Mouse (Mus musculus) kidney, postnatal 0 days (tissue): Measurements from ENCODE around the gene Gosr2. TPM values are rescaled to one million over a fixed set of nuclear protein-coding genes. Genes with fewer than 3 reads are reported as not detected.
"Not testable (repeated sequence)": the region's sequence is repeated elsewhere in the genome, so short reads cannot be mapped to it uniquely, and the experiment has no call there.

Experiments used
- ATAC-seq: fragments of 200-750 bp; cut with Nextera tagmentation; replicated peaks from 2 replicates; pipeline ENCODE4 v1.8.0; 2017; ENCODE audit warnings: low read depth, moderate number of reproducible peaks, moderate TSS enrichment, moderate library complexity; ENCODE audit not compliant: low FRiP score
- DNase-seq: peaks from one replicate; pipeline ENCODE4 v3.0.0-alpha.2; 2016; ENCODE audit warnings: low spot score
- H3K27ac ChIP-seq: fragments of 300-500 bp; sonication (generic); 2 replicates; pipeline ENCODE4 v1.5.1; 2014; ENCODE audit warnings: mild to moderate bottlenecking
- H3K27me3 ChIP-seq: fragments of 300-500 bp; sonication (generic); 2 replicates; pipeline ENCODE4 v1.6.1; 2014; ENCODE audit warnings: low read length, mixed read lengths; ENCODE audit not compliant: insufficient read depth
- H3K36me3 ChIP-seq: fragments of 300-500 bp; sonication (generic); 2 replicates; pipeline ENCODE4 v1.6.1; 2014; ENCODE audit warnings: low read length, mixed read lengths; ENCODE audit not compliant: insufficient read depth
- H3K4me1 ChIP-seq: fragments of 300-500 bp; sonication (generic); replicated peaks from 2 replicates; pipeline ENCODE4 v1.6.1; 2014; ENCODE audit warnings: antibody characterized with exemption, low read length, mixed read lengths; ENCODE audit not compliant: insufficient read depth
- H3K4me2 ChIP-seq: fragments of 300-500 bp; sonication (generic); 2 replicates; pipeline ENCODE4 v1.6.1; 2014; ENCODE audit warnings: mild to moderate bottlenecking, low read length, moderate library complexity, mixed read lengths
- H3K4me3 ChIP-seq: fragments of 300-500 bp; sonication (generic); replicated peaks from 2 replicates; pipeline ENCODE4 v1.5.1; 2014; ENCODE audit warnings: low read depth, low read length
- H3K9ac ChIP-seq: fragments of 300-500 bp; sonication (generic); 2 replicates; pipeline ENCODE4 v1.6.1; 2014; ENCODE audit warnings: low read depth, low read length
- H3K9me3 ChIP-seq: fragments of 300-500 bp; sonication (generic); replicated peaks from 2 replicates; pipeline ENCODE4 v1.6.1; 2016; ENCODE audit warnings: low read length, inconsistent platforms, mixed read lengths
- CTCF ChIP-seq: IDR thresholded peaks from 2 replicates; pipeline ENCODE4 v1.5.1; 2016; ENCODE audit warnings: antibody characterized with exemption, low read depth, mild to moderate bottlenecking, moderate library complexity
- WGBS: fragments of 180-500 bp; shearing (Covaris S2); extraction: QIAGEN DNeasy Blood & Tissue Kit; methylation state at CpG from one replicate; pipeline ENCODE4 v1.1.7; 2014; 5-methylcytosine and 5-hydroxymethylcytosine counted together
- polyA plus RNA-seq: library from polyadenylated mRNA; unstranded; fragments of >200 nt; fragmentation: Nextera tagmentation; extraction: Ambion mirVana; gene quantifications from 2 replicates; pipeline ENCODE4 v1.2.1, GENCODE M21; 2015

The Gosr2 gene
- polyA plus RNA-seq, 1 experiment from 2014 or later = 87.0 TPM

DNA sequence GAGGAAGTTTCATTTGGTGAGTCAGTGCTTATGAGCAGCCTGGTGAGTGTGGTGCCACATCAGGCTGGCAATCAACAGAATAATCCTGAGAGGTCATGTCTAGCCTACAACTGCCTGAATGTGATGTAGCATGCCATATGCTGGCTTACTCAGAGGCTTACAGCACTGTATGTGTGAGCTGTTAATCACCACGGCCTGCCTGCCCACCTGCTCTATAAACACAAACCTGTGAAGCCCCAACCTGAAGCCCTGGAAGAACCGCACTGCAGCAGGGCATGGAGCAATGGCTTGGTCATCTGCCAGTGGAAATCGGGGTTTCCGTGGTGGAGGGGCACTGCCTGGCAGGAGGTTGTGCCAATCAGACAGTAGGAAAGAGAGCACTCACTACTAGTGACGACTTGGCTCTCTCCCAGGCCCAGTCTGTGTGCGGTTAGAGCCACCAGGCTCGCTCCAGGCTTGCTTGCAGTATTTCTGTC lies 12.4 kb downstream of the Gosr2 start:
- H3K4me3 ChIP-seq = no peak overlapping the region
- peaks cover 4% of the 10 kb centered on the region; the same call in 1 of the 2 replicates for H3K4me1 ChIP-seq
- DNase-seq = no peak
- TF ChIP-seq CTCF = no peak
- no peak overlapping the region for H3K27ac ChIP-seq
- no peaks in the 10 kb centered on the region for H3K27me3 ChIP-seq
- H3K9ac ChIP-seq = no peak overlapping the region
- H3K4me2 ChIP-seq = no peak overlapping the region
- peaks cover 64% of the 10 kb centered on the region for H3K36me3 ChIP-seq
- no peak for ATAC-seq
- WGBS = 83% methylated on average over 7 of the region's 7 CpGs
- no peaks in the 10 kb centered on the region for H3K9me3 ChIP-seq

DNA sequence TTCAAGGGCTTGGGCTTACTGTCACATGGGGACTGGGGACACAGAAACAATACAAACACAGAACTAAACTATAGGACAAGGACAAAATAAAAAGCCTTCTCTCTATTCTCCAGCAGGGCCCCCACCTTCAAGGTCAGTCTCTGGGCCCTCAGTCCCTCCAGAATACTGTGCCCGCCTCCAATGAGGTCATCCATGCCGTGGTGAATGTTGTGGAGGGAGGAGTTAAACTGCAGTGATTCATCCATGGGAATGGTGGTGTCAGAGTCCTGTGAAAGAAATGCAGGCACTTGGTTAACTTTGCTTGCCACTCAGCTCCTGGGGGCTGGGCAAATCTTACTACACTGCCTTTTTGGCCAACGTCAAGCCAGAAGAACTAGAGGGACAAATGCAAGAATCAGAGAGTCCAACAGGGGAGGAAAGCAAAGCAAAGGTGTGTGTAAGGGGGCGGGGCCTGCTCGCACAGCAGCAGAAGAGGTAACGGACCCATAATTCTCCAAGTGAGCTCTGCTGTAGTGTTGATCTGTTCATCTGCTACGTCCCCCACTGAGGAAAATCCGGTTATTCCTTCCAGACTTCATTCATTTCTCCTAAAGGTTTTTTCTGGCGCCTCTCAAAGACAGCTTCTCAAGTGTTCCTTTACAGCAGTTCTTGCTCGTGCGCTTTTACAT lies 13.9 kb downstream of the Gosr2 start:
- Histone ChIP-seq H3K36me3 (peaks cover 73% of the 10 kb centered on the region), H3K9me3 (no peaks in the 10 kb centered on the region), H3K9ac (no peak overlapping the region), H3K4me1 (no peaks in the 10 kb centered on the region), H3K4me2 (no peak overlapping the region), H3K4me3 (no peak overlapping the region), H3K27ac (no peak overlapping the region), H3K27me3 (no peaks in the 10 kb centered on the region)
- DNase-seq = no peak
- ATAC-seq = no peak; the same call in 1 of the 2 replicates
- no peak for TF ChIP-seq CTCF
- WGBS = 82% methylated on average over 11 of the region's 11 CpGs

DNA sequence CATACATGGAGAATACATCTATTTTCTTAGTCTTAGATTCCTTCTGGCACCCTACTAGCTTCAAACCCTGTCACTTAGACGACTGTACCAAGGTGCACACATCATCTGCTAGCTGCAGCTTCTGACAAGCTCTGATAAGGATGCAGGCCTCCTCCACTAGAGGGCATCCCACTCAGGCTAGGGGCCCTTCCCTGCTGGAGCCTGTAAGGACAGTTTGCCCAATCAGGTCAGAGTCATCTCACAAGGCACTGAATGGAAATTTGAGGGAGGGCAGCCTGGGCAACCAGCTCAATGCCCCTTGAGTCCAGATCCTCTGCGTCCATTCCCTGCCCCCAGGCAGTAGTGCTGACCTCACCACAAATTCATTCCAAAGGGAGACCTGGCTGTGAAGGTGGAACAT lies 20.7 kb downstream of the Gosr2 start:
- not testable (repeated sequence) for H3K4me2 ChIP-seq, ATAC-seq, H3K4me1 ChIP-seq, H3K27ac ChIP-seq, H3K9me3 ChIP-seq, H3K27me3 ChIP-seq, H3K4me3 ChIP-seq, H3K9ac ChIP-seq
- peak; percentile 37 for DNase-seq
- peaks cover 32% of the 10 kb centered on the region for H3K36me3 ChIP-seq
- 32% methylated on average over 2 of the region's 2 CpGs for WGBS
- peak; percentile 65 for TF ChIP-seq CTCF

DNA sequence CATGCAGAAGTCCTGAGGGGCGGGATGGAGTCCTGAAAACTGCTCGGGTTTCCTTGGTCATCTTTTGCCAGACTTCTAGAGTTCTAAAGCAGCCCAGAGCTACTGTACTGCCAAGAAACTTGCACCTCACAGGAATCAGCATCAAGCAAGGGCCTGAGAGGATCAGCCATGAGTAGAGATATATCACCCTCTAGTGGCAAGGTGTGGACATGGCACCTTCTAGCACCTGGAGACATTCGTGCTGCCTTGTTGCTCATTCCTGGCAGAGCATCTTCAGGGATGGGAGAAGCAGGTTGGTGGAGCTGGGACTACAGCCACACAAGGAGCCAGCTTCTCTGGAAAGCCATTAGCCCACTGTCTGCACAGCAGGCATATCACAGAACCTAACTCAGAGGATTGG lies 22.1 kb downstream of the Gosr2 start:
- 46% methylated on average over 3 of the region's 3 CpGs for WGBS
- no peak overlapping the region for H3K27ac ChIP-seq
- no peak overlapping the region for H3K4me2 ChIP-seq
- TF ChIP-seq CTCF = peak; percentile 88
- ATAC-seq (no peak), DNase-seq (peak; percentile 75)
- H3K9ac ChIP-seq = no peak overlapping the region
- H3K27me3 ChIP-seq = no peaks in the 10 kb centered on the region
- peaks cover 22% of the 10 kb centered on the region for H3K36me3 ChIP-seq
- no peak overlapping the region for H3K4me3 ChIP-seq
- H3K9me3 ChIP-seq = no peaks in the 10 kb centered on the region
- no peaks in the 10 kb centered on the region for H3K4me1 ChIP-seq

DNA sequence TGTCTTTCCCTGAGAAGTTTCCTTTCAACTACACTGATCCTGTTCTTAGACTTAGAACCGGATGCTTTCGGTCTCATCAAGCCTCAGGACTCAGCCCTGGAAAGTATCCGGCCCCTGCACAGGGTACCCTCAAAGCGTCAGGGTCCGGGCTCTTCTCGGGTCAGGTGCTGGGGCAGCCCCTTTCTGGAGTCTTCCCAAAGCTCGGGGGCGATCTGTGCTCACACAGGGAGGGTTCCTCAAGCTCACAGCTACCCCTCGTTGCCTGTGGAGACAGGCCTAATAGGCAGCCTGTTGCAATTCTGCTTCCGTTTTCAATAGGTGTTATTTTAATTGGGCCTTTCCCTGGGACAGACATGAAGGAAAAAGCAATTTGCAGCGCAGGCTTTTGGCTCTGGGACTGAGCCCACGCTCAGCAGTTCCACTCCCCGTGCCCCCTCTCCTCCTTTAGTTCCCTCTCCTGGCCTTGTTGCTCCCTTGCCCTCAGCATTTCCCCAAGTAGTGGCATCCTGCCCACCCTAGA lies 30.7 kb downstream of the Gosr2 start:
- ATAC-seq (no peak), DNase-seq (no peak)
- no peaks in the 10 kb centered on the region for H3K36me3 ChIP-seq
- no peaks in the 10 kb centered on the region for H3K4me1 ChIP-seq
- no peak overlapping the region for H3K4me2 ChIP-seq
- no peak for TF ChIP-seq CTCF
- no peaks in the 10 kb centered on the region for H3K9me3 ChIP-seq
- no peak overlapping the region for H3K4me3 ChIP-seq
- no peak overlapping the region for H3K9ac ChIP-seq
- no peak overlapping the region for H3K27ac ChIP-seq
- no peaks in the 10 kb centered on the region for H3K27me3 ChIP-seq
- WGBS = 51% methylated on average over 13 of the region's 13 CpGs

DNA sequence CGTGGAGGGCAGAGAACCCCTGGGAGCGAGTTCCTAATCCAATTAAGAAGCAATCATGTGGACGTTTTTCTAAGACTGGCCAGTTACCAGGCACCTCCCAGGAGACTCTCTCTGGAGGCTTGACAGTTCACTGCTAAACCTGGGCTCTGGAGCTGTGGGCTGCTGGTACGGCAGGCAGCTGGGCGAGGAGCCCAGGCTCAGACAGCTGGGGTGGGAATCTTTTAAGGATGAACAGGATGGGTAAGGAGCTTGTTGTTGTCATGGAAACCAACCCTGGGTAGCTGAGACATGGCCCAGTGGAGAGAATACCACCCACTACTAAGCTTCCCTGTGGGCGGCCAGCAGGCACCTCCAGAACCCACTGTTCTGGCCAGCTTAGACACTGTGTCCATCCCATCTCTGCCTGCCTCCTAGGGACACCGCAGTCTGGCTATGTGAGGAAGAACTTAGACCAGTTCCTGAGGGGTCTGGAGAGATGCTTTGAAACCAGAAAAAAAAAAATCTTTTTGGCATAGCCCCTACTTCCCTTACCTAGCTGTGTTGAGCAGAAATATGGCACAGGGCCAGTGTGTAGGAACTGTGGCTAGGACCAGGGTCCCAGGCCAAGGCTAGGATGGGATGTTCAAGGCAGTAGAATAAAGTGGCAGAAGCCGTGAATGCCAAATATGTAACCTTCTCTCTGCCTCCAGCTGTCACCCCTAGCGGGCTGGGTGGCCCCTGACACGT lies 31.4 kb downstream of the Gosr2 start:
- no peaks in the 10 kb centered on the region for H3K27me3 ChIP-seq
- DNase-seq = no peak
- H3K4me3 ChIP-seq = no peak overlapping the region
- ATAC-seq = no peak
- WGBS = 39% methylated on average over 10 of the region's 10 CpGs
- H3K4me2 ChIP-seq = no peak overlapping the region
- no peak for TF ChIP-seq CTCF
- no peaks in the 10 kb centered on the region for H3K36me3 ChIP-seq
- no peak overlapping the region for H3K27ac ChIP-seq
- H3K9ac ChIP-seq = no peak overlapping the region
- no peaks in the 10 kb centered on the region for H3K9me3 ChIP-seq
- no peaks in the 10 kb centered on the region for H3K4me1 ChIP-seq
